Mouse (Mus musculus) cerebellum, adult 9-10 months (tissue): ENCODE data around the gene Bad.

ENCODE experiments used
- DNase-seq: peaks from one replicate; pipeline ENCODE4 v3.0.0; 2022

Gene Bad

GRCm38 (mm10) chr19:6987061-6987903, 45.6 kb downstream of the Bad start, which contains the start of gene Vegfb:
TSS of gene Vegfb (minus strand) at chr19:6987651.
- peak; percentile 76 for DNase-seq

- no peak for DNase-seq
These were observed 46.2 kb downstream of the Bad start for GRCm38 (mm10) chr19:6987904-6988285.

GRCm38 (mm10) chr19:6989251-6989650, 47.6 kb downstream of the Bad start:
- no peak for DNase-seq

- peak; percentile 46 for DNase-seq
These were observed 49.1 kb downstream of the Bad start for GRCm38 (mm10) chr19:6990712-6991111.

- peak; percentile 57 for DNase-seq
These were observed 49.5 kb downstream of the Bad start for GRCm38 (mm10) chr19:6991166-6991565.

- peak; percentile 98 for DNase-seq
These were observed 50.6 kb downstream of the Bad start, which contains the start of gene Dnajc4 for GRCm38 (mm10) chr19:6992011-6992858. TSS of gene Dnajc4 (minus strand) at chr19:6992572.

- DNase-seq: peak; percentile 48
These were observed 51.5 kb downstream of the Bad start for GRCm38 (mm10) chr19:6993011-6993770.

- DNase-seq: peak; percentile 52
These were observed 52.3 kb downstream of the Bad start for GRCm38 (mm10) chr19:6994002-6994401.

- peak; percentile 44 for DNase-seq
These were observed 52.8 kb downstream of the Bad start for GRCm38 (mm10) chr19:6994489-6994888.

GRCm38 (mm10) chr19:6995255-6995991, 53.8 kb downstream of the Bad start:
- peak; percentile 75 for DNase-seq

- peak; percentile 91 for DNase-seq
These were observed 54.3 kb downstream of the Bad start, which contains the start of the genes Nudt22 and Trpt1 for GRCm38 (mm10) chr19:6996006-6996405. TSS of gene Nudt22 (minus strand) at chr19:6996117. TSS of gene Trpt1 (plus strand) at chr19:6996131.

- DNase-seq: peak; percentile 48
These were observed 56.1 kb downstream of the Bad start for GRCm38 (mm10) chr19:6997721-6998290.

- peak; percentile 36 for DNase-seq
These were observed 57.9 kb downstream of the Bad start for GRCm38 (mm10) chr19:6999360-7000063.
